Mouse (Mus musculus) stomach, embryonic 16.5 days (tissue): ENCODE data around the gene Pla2g4d. TPM values are rescaled to one million over a fixed set of nuclear protein-coding genes. Genes with fewer than 3 reads are reported as not detected.

Experiments used
- ATAC-seq: fragments of 200-750 bp; cut with Nextera tagmentation; 2 replicates; pipeline ENCODE4 v1.8.0; 2017; ENCODE audit warnings: moderate number of reproducible peaks, moderate TSS enrichment; ENCODE audit not compliant: insufficient read depth, low FRiP score
- H3K27ac ChIP-seq: fragments of 300-500 bp; sonication (generic); 2 replicates; pipeline ENCODE4 v1.5.1; 2014; ENCODE audit warnings: low read length
- H3K27me3 ChIP-seq: fragments of 300-500 bp; sonication (generic); 2 replicates; pipeline ENCODE4 v1.6.1; 2014; ENCODE audit warnings: low read length, control low read depth, mixed read lengths; ENCODE audit not compliant: control insufficient read depth, insufficient read depth
- H3K36me3 ChIP-seq: fragments of 300-500 bp; sonication (generic); 2 replicates; pipeline ENCODE4 v1.6.1; 2014; ENCODE audit warnings: low read length; ENCODE audit not compliant: control insufficient read depth, insufficient read depth
- H3K4me1 ChIP-seq: fragments of 300-500 bp; sonication (generic); 2 replicates; pipeline ENCODE4 v1.6.1; 2014; ENCODE audit warnings: low read length, control low read depth, mixed read lengths; ENCODE audit not compliant: control insufficient read depth, insufficient read depth
- H3K4me2 ChIP-seq: fragments of 300-500 bp; sonication (generic); 2 replicates; pipeline ENCODE4 v1.6.1; 2014; ENCODE audit warnings: low read depth, low read length, mixed read lengths
- H3K4me3 ChIP-seq: fragments of 300-500 bp; sonication (generic); replicated peaks from 2 replicates; pipeline ENCODE4 v1.5.1; 2014; ENCODE audit warnings: mild to moderate bottlenecking, low read length
- H3K9ac ChIP-seq: fragments of 300-500 bp; sonication (generic); 2 replicates; pipeline ENCODE4 v1.6.1; 2014; ENCODE audit warnings: low read length
- H3K9me3 ChIP-seq: fragments of 300-500 bp; sonication (generic); replicated peaks from 2 replicates; pipeline ENCODE4 v1.6.1; 2016; ENCODE audit warnings: low read length, control low read depth; ENCODE audit not compliant: control insufficient read depth
- whole genome bisulfite sequencing: fragments of 180-500 bp; shearing (Covaris S2); extraction: QIAGEN DNeasy Blood & Tissue Kit; methylation state at CpG from one replicate; pipeline ENCODE4 v1.1.7; 2014; 5-methylcytosine and 5-hydroxymethylcytosine counted together
- polyA plus RNA-seq: library from polyadenylated mRNA; unstranded; fragments of >200 nt; fragmentation: Nextera tagmentation; extraction: Ambion mirVana; gene quantifications from 2 replicates; pipeline ENCODE4 v1.2.1, GENCODE M21; 2015

Gene Pla2g4d
- 0.13 and 0.21 TPM in 2 replicates for polyA plus RNA-seq

DNA sequence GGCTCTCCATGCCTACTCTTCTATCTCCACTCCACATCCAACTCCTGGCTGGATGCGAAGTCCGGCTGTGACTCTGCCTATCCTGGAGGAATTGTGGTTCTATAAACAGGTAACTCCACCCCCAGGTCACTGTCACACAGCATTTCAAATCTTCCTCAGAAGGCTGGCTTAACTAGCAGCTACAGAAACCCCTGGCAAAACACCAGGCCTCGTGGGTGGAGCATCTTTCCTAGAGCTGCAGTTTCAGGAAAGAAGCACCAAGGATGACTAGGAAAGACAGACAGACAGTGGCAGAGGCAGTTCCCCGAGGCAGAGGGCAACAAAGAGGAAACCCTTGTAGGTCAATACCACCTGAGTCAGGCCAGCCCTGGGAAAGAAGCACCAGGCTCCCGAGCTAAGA, at the start of gene Pla2g4d:
TSS of gene Pla2g4d (minus strand) at position 203 of the 400 bp plus-strand sequence.
- Histone ChIP-seq H3K27me3 (no peaks in the 10 kb centered on the region), H3K4me3 (no peak within 1 kb of the TSS), H3K9me3 (no peaks in the 10 kb centered on the region), H3K36me3 (no peaks in the 10 kb centered on the region), H3K4me2 (no peak within 1 kb of the TSS), H3K9ac (no peak within 1 kb of the TSS), H3K27ac (no peak within 1 kb of the TSS), H3K4me1 (no peaks in the 10 kb centered on the region)
- ATAC-seq: no peak
- 64% methylated on average over 5 of the region's 5 CpGs for WGBS

GRCm38 (mm10) chr2:120337886-120338285, 48.9 kb upstream of the Pla2g4d start:
- no peak for ATAC-seq
- no peak overlapping the region for H3K4me2 ChIP-seq
- WGBS: 33% methylated on average over 2 of the region's 2 CpGs
- no peak overlapping the region for H3K4me3 ChIP-seq
- H3K27ac ChIP-seq: no peak overlapping the region
- H3K27me3 ChIP-seq: no peaks in the 10 kb centered on the region
- no peak overlapping the region for H3K9ac ChIP-seq
- H3K36me3 ChIP-seq: peaks cover 6% of the 10 kb centered on the region; the same call in 1 of the 2 replicates
- H3K4me1 ChIP-seq: no peaks in the 10 kb centered on the region
- no peaks in the 10 kb centered on the region for H3K9me3 ChIP-seq

GRCm38 (mm10) chr2:120331575-120331974, 42.6 kb upstream of the Pla2g4d start:
- Histone ChIP-seq H3K27me3 (no peaks in the 10 kb centered on the region), H3K4me3 (no peak overlapping the region), H3K4me2 (no peak overlapping the region), H3K9ac (no peak overlapping the region), H3K4me1 (no peaks in the 10 kb centered on the region), H3K27ac (no peak overlapping the region), H3K36me3 (peaks cover 22% of the 10 kb centered on the region; the same call in 1 of the 2 replicates), H3K9me3 (no peaks in the 10 kb centered on the region)
- ATAC-seq: no peak
- 61% methylated on average over 4 of the region's 4 CpGs for WGBS

DNA sequence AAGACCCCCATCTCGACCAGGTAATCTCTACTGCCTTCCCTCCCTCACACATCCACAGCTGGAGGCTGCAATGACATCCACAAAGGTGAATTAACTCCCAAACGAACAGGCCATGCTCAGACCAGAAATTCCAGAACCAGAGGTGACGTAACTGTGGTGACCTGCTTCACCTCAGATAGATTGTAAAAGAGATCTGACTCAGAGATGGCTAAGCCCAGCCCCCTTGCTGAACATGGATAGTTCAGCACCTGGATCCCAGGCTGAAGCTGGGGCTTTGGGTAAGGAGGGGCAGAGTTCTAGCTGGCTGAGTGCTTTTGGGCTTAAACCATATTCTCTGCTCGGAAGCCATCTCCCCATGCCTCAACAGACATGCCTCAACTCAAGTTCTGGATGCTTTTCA, 26.1 kb upstream of the Pla2g4d start:
- 65% methylated on average over 4 of the region's 4 CpGs for WGBS
- Histone ChIP-seq H3K4me2 (no peak overlapping the region), H3K9me3 (no peaks in the 10 kb centered on the region), H3K9ac (no peak overlapping the region), H3K27ac (peak overlapping the region; percentile 58), H3K27me3 (no peaks in the 10 kb centered on the region), H3K4me3 (no peak overlapping the region), H3K4me1 (peaks cover 3% of the 10 kb centered on the region; the same call in 1 of the 2 replicates), H3K36me3 (peaks cover 11% of the 10 kb centered on the region)
- no peak for ATAC-seq

- Histone ChIP-seq H3K9ac (no peak overlapping the region), H3K9me3 (no peaks in the 10 kb centered on the region), H3K4me3 (no peak overlapping the region), H3K4me2 (no peak overlapping the region), H3K27me3 (no peaks in the 10 kb centered on the region), H3K36me3 (peaks cover 11% of the 10 kb centered on the region), H3K4me1 (peaks cover 3% of the 10 kb centered on the region; the same call in 1 of the 2 replicates), H3K27ac (peak overlapping the region; percentile 58; the same call in 1 of the 2 replicates)
- 83% methylated on average over 4 of the region's 4 CpGs for WGBS
- no peak for ATAC-seq
These were observed 25.5 kb upstream of the Pla2g4d start for GRCm38 (mm10) chr2:120314487-120314886.

DNA sequence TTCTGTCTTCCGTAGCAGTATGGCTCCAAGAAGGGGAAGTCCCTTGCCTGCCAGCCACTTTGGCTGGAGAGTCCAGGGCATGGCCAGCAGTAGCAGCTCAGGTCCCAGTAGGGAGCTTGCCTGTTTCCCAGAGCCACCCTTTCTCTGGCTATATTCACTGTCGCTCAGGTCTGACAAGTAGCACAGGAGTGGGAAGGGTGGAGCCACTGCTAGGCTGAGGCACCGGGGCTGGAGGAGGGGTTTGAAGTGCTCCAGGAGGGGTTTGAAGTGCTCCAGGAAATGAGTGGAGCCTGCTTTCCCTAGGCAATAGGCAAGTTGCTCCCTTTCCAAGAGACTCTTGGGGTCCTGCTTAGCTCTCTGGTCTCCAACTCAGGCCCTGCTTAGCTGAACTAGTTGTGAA, 25.0 kb upstream of the Pla2g4d start, which contains the start of gene Pla2g4f:
TSS of gene Pla2g4f (minus strand) at position 190 of the 400 bp plus-strand sequence.
- H3K4me3 ChIP-seq: 0 out of 2 replicates have a peak within 1 kb of the TSS, but pooled peaks have one; percentile 10
- H3K36me3 ChIP-seq: peaks cover 11% of the 10 kb centered on the region
- H3K27me3 ChIP-seq: no peaks in the 10 kb centered on the region
- ATAC-seq: peak; percentile 62; the same call in 1 of the 2 replicates
- no peaks in the 10 kb centered on the region for H3K9me3 ChIP-seq
- 40% methylated on average over 3 of the region's 3 CpGs for WGBS
- H3K9ac ChIP-seq: no peak within 1 kb of the TSS; the same call in 1 of the 2 replicates
- H3K4me1 ChIP-seq: peaks cover 3% of the 10 kb centered on the region; the same call in 1 of the 2 replicates
- 0 out of 2 replicates have a peak within 1 kb of the TSS, but pooled peaks have one; percentile 9 for H3K4me2 ChIP-seq
- peak within 1 kb of the TSS; percentile 58 for H3K27ac ChIP-seq

DNA sequence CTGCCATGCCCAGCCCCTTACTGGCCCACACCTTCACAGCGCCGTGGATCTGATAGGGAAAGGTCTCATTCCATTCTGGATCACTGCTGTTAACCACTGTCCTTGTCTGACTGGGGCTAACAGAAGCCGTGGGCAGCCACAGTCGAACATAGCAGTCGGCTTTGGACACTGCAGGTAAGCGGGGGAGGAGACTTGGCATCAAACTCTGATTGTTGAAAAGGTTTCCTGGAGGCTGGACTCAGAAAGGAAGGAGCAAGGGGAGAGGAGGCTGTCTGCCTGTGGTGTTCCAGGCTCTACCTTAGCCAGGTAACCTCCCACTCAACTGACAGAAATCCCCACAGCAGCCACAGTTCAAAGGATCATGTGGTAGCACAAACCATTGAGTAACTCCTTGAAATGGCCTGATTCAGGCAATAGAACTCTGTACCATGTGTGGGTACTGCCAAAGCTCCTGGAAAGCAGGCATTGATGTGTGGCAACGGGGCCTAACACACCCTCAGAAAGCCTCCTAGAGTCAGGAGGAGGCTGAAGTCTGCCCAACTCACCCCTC, 23.4 kb upstream of the Pla2g4d start:
- Histone ChIP-seq H3K36me3 (peaks cover 7% of the 10 kb centered on the region), H3K27me3 (no peaks in the 10 kb centered on the region), H3K9ac (no peak overlapping the region), H3K9me3 (no peaks in the 10 kb centered on the region), H3K27ac (no peak overlapping the region), H3K4me3 (no peak overlapping the region), H3K4me1 (peaks cover 3% of the 10 kb centered on the region; the same call in 1 of the 2 replicates), H3K4me2 (no peak overlapping the region)
- 76% methylated on average over 7 of the region's 7 CpGs for WGBS
- ATAC-seq: no peak

DNA sequence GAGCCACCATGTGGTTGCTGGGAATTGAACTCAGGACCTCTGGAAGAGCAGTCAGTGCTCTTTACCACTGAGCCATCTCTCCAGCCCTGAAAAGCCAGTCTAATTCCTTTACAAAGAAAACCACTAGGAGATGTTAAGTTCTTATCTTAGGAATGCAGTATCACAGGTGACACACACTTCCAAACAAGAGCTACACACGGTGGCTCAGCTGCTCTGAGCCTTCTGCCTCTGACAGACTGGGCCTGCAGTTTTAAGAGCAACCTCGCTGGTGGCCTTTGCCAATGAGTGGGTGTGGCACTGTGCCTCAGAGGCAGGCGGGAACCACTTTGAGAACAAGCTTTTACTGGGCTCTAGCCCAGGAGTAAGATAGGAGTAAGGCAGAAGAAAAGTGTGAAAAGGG, 15.1 kb upstream of the Pla2g4d start:
- Histone ChIP-seq H3K4me3 (no peak overlapping the region), H3K27ac (no peak overlapping the region), H3K9me3 (no peaks in the 10 kb centered on the region), H3K9ac (no peak overlapping the region), H3K4me1 (no peaks in the 10 kb centered on the region), H3K4me2 (no peak overlapping the region), H3K27me3 (no peaks in the 10 kb centered on the region), H3K36me3 (no peaks in the 10 kb centered on the region)
- 17% methylated on average over 3 of the region's 3 CpGs for WGBS
- ATAC-seq: no peak

DNA sequence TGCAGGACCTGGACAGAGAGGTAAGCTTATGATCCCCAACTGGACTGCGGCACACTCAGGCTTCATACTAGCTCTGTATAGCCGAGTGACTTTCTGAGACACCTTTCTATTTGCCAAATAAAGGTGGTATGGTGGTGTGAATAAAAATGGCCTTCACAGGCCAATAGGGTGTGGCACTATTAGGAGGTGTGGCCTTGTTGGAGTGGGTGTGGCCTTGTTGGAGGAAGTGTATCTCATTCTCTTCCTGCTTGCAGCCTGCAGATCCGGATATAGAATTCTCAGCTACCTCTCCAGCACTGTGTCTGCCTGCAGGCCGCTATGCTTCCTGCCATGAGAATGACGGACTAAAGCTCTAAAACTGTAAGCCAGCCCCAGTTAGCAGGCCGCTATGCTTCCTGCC, 12.1 kb upstream of the Pla2g4d start:
- no peak for ATAC-seq

More for the DNA sequence above, 12.1 kb upstream of the Pla2g4d start:
- WGBS: 94% methylated on average over 6 of the region's 6 CpGs
- Histone ChIP-seq H3K9me3 (no peaks in the 10 kb centered on the region), H3K27me3 (no peaks in the 10 kb centered on the region), H3K36me3 (no peaks in the 10 kb centered on the region), H3K4me3 (no peak overlapping the region), H3K4me2 (no peak overlapping the region), H3K9ac (no peak overlapping the region), H3K27ac (no peak overlapping the region), H3K4me1 (no peaks in the 10 kb centered on the region)
